Mouse (Mus musculus): ENCODE data around the gene Slc38a8. TPM values are rescaled to one million over a fixed set of nuclear protein-coding genes. Genes with fewer than 3 reads are reported as not detected.

Slc38a8 gene
- polyA plus RNA-seq, 1 experiment, result not detected

DNA sequence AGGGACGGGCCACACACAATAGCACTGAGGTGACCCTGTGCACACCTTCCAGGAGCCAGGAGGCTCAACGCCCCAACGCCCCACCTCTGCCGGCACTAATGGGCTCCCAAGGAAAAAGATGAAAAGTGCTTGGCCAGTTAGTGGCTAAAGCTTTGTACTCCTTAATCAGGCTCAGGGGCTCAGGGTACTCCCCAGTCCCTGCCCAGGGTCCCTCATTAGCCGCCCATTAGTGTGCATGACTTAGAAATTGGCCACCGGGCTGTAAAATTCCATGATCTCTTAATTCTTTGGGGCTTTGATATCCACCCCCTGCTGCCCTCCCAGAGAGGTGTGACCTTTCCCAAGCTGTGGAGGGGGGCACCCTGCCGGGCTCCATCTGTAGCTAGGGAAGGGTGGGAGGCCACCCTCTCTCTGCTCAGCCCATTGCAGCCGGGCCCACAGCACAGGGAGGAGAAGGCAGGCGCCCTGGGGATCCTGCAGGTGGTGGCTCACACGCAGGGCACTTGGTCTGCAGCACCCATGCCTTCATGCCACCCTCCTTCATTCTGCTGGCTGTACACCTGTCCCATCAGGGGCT, 1.8 kb upstream of the Slc38a8 start:
- Histone ChIP-seq H3K27me3 (ENCODE audit: control insufficient read depth) (peaks cover 4% of the 10 kb centered on the region; the same call in 1 of the 2 replicates), H3K4me1 (ENCODE audit: control insufficient read depth) (no peaks in the 10 kb centered on the region), H3K36me3 (ENCODE audit: control insufficient read depth) (peaks cover 27% of the 10 kb centered on the region), H3K9me3 (ENCODE audit: control insufficient read depth, low read length) (no peaks in the 10 kb centered on the region), H3K4me3 (replicated peaks) (no peak overlapping the region)
- TF ChIP-seq GATA1 (IDR thresholded peaks at IDR 0.05; ENCODE audit: low read length), result no peak
- TF ChIP-seq TAL1 (IDR thresholded peaks at IDR 0.05; ENCODE audit: low read length), result no peak

DNA sequence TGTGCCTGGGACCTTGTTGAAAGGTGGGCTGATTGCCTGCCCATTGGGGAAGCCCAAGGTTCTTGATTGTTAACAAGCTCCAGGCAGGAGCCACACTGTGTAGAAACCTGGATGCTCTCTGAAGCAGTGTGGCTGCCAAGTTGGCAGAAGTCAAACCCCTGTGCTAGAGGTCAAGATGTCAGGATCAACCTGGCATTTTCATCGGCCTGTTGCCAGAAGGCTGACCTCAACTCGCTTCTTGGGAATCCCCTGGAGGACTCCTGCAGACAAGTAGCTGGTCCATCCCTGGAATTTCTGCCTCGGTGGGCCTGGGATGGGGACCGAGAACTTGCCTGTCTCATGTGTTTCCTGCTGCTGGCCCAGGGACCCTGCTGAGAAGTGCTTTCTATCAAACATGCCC, 613 bp upstream of the Slc38a8 start:
- Histone ChIP-seq H3K4me3 (replicated peaks) (no peak overlapping the region), H3K9me3 (ENCODE audit: control insufficient read depth, low read length) (no peaks in the 10 kb centered on the region), H3K4me1 (ENCODE audit: control insufficient read depth) (no peaks in the 10 kb centered on the region), H3K36me3 (ENCODE audit: control insufficient read depth) (peaks cover 17% of the 10 kb centered on the region), H3K27me3 (ENCODE audit: control insufficient read depth) (peaks cover 4% of the 10 kb centered on the region; the same call in 1 of the 2 replicates)
- TF ChIP-seq GATA1 (IDR thresholded peaks at IDR 0.05; ENCODE audit: low read length) (no peak), TAL1 (IDR thresholded peaks at IDR 0.05; ENCODE audit: low read length) (no peak)

DNA sequence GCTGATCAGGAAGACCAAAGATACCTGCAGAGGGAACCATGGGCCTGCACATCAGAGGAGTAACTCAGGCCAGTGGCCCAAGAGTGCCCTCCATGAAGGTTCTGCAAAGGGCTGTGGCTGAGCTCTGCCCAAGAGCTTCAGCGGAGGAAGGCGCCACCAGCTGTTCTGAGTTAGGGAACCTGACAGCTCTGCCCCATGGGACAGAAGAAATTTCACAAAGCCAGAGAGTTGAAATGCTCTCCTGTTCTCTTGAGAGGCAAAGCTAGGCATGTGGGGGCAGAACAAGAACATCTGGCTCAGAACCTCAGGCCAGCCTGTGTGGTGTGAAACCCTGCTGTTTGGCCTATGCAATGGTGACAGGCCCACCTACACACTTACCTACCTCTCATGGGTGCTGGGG, 1.7 kb downstream of the Slc38a8 start:
- H3K9me3 ChIP-seq (ENCODE audit: control insufficient read depth, low read length), result no peaks in the 10 kb centered on the region
- TF ChIP-seq TAL1 (IDR thresholded peaks at IDR 0.05; ENCODE audit: low read length) (no peak), GATA1 (IDR thresholded peaks at IDR 0.05; ENCODE audit: low read length) (no peak)
- no peaks in the 10 kb centered on the region for H3K4me1 ChIP-seq (ENCODE audit: control insufficient read depth)
- H3K4me3 ChIP-seq (replicated peaks), result no peak overlapping the region
- no peaks in the 10 kb centered on the region for H3K36me3 ChIP-seq (ENCODE audit: control insufficient read depth)
- peaks cover 4% of the 10 kb centered on the region; the same call in 1 of the 2 replicates for H3K27me3 ChIP-seq (ENCODE audit: control insufficient read depth)

DNA sequence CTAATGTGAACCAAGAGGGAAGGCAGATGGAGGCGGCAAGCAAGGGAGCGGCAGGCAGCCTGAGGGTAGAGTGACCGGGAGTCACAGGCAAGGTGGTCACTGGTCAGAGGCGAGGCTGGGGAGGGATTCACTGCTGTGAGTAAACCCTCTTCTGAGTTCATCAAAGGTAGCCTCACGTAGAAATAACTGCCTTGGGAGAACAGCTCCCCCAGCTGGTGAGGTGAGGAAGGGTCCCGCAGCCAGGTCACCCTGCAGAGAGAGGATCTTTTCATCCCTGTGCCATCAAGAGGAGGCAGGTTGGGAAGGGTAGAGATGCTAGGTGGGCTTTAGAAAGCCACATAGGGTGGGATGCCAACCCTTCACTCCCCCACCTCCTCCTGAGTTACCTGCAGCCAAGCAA, 4.7 kb downstream of the Slc38a8 start:
- H3K9me3 ChIP-seq (ENCODE audit: control insufficient read depth, low read length), result no peaks in the 10 kb centered on the region
- H3K27me3 ChIP-seq (ENCODE audit: control insufficient read depth), result peaks cover 3% of the 10 kb centered on the region
- H3K36me3 ChIP-seq (ENCODE audit: control insufficient read depth), result no peaks in the 10 kb centered on the region
- H3K4me3 ChIP-seq (replicated peaks), result no peak overlapping the region
- TF ChIP-seq GATA1 (IDR thresholded peaks at IDR 0.05; ENCODE audit: low read length), result no peak
- no peak for TF ChIP-seq TAL1 (IDR thresholded peaks at IDR 0.05; ENCODE audit: low read length)
- H3K4me1 ChIP-seq (ENCODE audit: control insufficient read depth), result no peaks in the 10 kb centered on the region

DNA sequence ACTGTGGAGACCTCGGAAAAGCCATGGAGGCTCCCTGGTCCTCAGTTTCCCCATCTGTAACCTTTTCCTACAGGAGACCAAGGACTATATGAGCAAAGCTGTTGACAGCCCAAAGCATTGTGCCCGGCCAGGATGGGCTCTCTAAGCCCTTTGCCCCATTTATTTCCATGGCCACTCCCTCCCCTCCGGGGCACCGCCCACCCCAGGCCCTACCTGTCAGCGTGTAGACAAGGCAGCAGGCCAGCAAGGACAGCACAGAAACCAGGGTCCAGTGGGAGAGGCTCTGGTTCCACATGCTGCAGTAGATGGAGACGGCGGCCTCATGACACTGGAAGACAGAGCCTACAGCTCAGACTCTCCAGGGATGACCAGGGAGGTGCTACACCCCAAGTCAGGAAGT, 14.4 kb downstream of the Slc38a8 start:
- TF ChIP-seq TAL1 (IDR thresholded peaks at IDR 0.05; ENCODE audit: low read length) (no peak), GATA1 (IDR thresholded peaks at IDR 0.05; ENCODE audit: low read length) (no peak)
- Histone ChIP-seq H3K4me3 (replicated peaks) (no peak overlapping the region), H3K9me3 (ENCODE audit: control insufficient read depth, low read length) (no peaks in the 10 kb centered on the region), H3K27me3 (ENCODE audit: control insufficient read depth) (peaks cover 21% of the 10 kb centered on the region), H3K4me1 (ENCODE audit: control insufficient read depth) (peaks cover 9% of the 10 kb centered on the region), H3K36me3 (ENCODE audit: control insufficient read depth) (no peaks in the 10 kb centered on the region)

DNA sequence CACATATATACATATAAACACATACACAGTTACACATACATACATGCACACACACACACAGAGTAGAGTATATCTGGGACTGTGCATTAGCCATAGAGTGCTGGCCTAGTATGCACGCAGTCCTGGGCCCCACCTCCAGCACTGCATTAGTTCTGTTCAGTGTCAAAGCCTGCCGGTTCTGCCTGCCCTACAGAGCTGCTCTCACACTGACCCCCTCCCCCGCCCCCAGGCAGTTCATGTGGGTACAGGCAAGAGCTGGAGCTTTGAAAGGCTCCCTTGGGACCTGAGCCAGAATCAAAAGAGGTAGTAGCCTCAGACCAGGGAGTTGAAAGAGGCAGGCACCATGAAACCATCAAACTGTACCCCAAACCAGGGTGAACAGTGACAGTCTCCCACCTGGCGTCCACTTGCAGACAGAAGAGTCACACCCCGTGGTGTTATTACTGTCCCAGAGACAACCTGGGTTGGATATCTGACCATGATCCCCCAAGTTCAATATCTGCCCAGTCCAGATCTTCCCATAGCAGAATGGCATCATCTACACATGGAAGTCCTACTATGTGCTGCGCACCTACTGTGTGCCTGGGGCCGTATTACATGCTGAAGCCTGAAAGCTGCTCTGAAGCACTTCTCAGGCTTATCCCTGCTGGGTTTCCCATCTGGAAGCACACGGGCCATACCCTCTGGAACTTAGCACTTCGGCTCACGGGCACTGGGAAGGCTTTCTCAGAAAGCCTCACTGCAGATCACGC, 17.2 kb downstream of the Slc38a8 start:
- H3K4me3 ChIP-seq (replicated peaks), result no peak overlapping the region
- H3K27me3 ChIP-seq (ENCODE audit: control insufficient read depth), result no peaks in the 10 kb centered on the region; the same call in 1 of the 2 replicates
- peaks cover 9% of the 10 kb centered on the region for H3K4me1 ChIP-seq (ENCODE audit: control insufficient read depth)
- no peaks in the 10 kb centered on the region for H3K9me3 ChIP-seq (ENCODE audit: control insufficient read depth, low read length)
- no peak for TF ChIP-seq GATA1 (IDR thresholded peaks at IDR 0.05; ENCODE audit: low read length)
- no peak for TF ChIP-seq TAL1 (IDR thresholded peaks at IDR 0.05; ENCODE audit: low read length)
- no peaks in the 10 kb centered on the region for H3K36me3 ChIP-seq (ENCODE audit: control insufficient read depth)

DNA sequence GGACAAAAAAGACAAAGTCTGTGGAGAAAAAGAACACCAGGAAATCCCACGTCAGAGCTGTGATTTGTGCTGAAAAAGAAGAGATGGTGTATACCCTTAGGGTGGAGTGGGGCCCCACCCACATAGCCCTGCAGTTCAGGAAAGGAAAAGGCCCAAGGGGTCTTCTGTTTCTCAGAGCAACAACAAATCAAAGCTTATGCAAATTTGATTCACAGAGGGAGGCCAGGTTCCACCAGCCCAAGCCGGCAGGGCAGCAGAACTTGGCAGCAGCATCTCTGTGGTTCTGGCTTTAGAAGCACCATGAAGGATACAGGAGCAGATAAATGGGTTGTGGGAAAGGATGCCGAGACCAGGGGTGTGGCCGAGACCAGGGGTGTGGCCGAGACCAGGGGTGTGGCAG, 22.8 kb downstream of the Slc38a8 start:
- no peak overlapping the region for H3K4me3 ChIP-seq (replicated peaks)
- no peaks in the 10 kb centered on the region for H3K36me3 ChIP-seq (ENCODE audit: control insufficient read depth)
- H3K4me1 ChIP-seq (ENCODE audit: control insufficient read depth), result no peaks in the 10 kb centered on the region
- H3K27me3 ChIP-seq (ENCODE audit: control insufficient read depth), result no peaks in the 10 kb centered on the region; the same call in 1 of the 2 replicates
- TF ChIP-seq GATA1 (IDR thresholded peaks at IDR 0.05; ENCODE audit: low read length) (no peak), TAL1 (IDR thresholded peaks at IDR 0.05; ENCODE audit: low read length) (no peak)
- H3K9me3 ChIP-seq (ENCODE audit: control insufficient read depth, low read length), result no peaks in the 10 kb centered on the region

DNA sequence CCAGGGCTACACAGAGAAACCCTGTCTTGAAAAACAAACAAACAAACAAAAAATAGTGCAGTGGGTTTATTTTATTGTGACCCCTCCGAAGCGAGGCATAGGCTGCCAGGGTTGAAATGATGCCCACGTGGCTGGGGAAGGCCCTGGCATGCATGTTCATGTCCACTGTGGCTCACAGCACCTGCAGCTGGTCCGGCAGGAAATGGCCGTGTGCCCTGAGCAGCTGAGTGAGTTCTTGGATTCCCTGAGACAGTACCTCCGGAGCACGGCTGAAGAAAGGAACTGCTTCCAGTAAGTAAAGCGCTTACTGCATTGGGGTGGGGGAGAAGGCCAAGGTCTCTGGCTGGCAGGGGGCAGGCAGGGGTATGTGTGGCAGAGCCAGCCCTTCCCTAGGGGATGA, 33.4 kb downstream of the Slc38a8 start:
- H3K4me1 ChIP-seq (ENCODE audit: control insufficient read depth), result no peaks in the 10 kb centered on the region; the same call in 1 of the 2 replicates
- H3K36me3 ChIP-seq (ENCODE audit: control insufficient read depth), result no peaks in the 10 kb centered on the region
- H3K4me3 ChIP-seq (replicated peaks), result no peak overlapping the region
- H3K27me3 ChIP-seq (ENCODE audit: control insufficient read depth), result peaks cover 24% of the 10 kb centered on the region
- TF ChIP-seq TAL1 (IDR thresholded peaks at IDR 0.05; ENCODE audit: low read length) (no peak), GATA1 (IDR thresholded peaks at IDR 0.05; ENCODE audit: low read length) (no peak)
- no peaks in the 10 kb centered on the region; the same call in none of the 2 replicates for H3K9me3 ChIP-seq (ENCODE audit: control insufficient read depth, low read length)

DNA sequence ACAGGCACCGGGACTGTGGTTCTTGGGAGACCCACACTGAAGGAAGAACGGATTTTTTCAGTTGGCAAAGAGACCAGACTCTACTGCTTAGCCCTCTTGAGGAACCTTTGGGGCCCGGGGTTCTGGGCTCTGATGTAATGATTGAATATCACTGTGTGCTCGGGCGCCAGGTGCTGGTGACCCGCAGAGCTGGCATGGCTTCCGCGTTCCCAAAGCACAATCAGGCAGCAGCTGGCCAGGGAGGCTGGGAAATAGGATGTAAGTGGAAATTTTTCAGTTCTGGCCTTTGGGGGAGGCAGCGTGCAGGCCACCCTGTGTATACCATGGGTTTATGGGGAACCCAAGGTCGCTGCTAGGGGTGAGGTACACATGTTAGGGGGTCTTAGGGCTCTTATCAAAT, 34.7 kb downstream of the Slc38a8 start:
- TF ChIP-seq TAL1 (IDR thresholded peaks at IDR 0.05; ENCODE audit: low read length) (no peak), GATA1 (IDR thresholded peaks at IDR 0.05; ENCODE audit: low read length) (no peak)
- Histone ChIP-seq H3K36me3 (ENCODE audit: control insufficient read depth) (no peaks in the 10 kb centered on the region), H3K9me3 (ENCODE audit: control insufficient read depth, low read length) (no peaks in the 10 kb centered on the region; the same call in none of the 2 replicates), H3K27me3 (ENCODE audit: control insufficient read depth) (peaks cover 24% of the 10 kb centered on the region), H3K4me1 (ENCODE audit: control insufficient read depth) (no peaks in the 10 kb centered on the region; the same call in 1 of the 2 replicates), H3K4me3 (replicated peaks) (no peak overlapping the region)
